Mouse (Mus musculus): ENCODE measurements around the gene Tubb2b. TPM values are rescaled to one million over a fixed set of nuclear protein-coding genes. Genes with fewer than 3 reads are reported as not detected.
A peak's percentile ranks its signal among the peaks of the same experiment; 100 is the strongest.

Tubb2b gene
- total RNA-seq, 2 experiments from 2014 or later, result 153 to 177 TPM

DNA sequence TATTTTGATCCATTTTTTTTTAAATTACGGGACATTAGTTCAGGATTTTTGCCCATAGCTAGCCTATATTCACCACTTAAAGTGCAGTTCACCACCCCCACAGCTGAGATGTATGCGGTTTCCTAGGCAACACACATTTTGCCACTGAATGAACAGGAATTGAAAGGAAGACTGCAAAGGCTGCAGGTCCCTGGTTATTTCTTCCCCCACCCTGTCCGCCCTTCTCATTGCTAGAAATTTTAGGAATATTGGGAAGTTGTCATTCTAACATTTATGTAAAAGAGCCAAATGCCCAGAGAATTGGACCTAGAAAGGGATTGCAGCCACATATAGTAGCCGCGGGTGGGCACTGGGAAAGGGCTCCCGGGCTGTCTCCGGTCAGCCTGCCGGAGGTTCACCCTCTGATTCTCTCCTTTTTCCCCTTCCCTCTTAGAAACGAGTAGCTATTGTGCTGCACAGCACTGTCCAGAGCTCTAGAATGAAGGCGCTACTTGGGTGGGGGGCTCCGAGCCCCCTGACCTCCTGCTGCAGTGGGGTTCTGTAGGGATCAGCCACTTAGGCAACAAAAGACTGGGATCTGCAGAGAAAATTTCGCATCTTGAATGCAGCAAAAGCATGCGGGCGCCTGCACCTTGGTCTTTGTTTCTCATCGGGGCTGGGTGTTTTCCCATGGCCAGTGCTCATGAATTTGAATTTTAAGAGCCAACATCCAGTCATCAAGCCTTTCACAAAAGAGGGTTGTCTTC is 3.2 kb upstream of the Tubb2b start:
- DNase-seq (ENCODE audit: extremely low spot score in 1 of 2, low spot score in 2 of 2), result no peak
- H3K4me3 ChIP-seq, result peak overlapping the region; percentile 26
- no peak for TF ChIP-seq CTCF (IDR thresholded peaks at IDR 0.05)
- intact Hi-C loops (cut with DNase I), result loop anchor here (1.0 to 2.0 kb wide), 2 partner anchors 15 to 37 kb away; no protein-coding TSS in a partner anchor
- peak overlapping the region; percentile 66 for H3K27ac ChIP-seq

DNA sequence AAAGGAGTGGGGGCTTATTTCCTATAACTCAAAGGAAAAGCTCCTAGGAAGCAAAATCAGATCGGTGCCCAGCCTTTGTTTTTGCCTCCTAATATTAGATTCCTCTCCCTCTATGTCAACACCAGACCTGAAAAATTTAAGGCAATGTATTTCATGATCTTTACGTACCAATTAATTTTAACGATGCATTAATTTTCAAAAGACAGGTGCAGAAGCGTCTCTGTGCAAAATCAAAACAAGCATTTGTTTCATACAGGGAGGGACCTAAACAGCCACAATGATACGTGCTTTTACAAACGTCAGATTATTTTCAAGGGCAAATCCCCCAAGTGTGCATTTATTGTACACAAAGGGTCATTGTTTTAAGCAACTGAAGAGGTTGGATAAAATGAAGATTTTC is 2.6 kb upstream of the Tubb2b start:
- no peak overlapping the region for H3K4me3 ChIP-seq
- no peak for TF ChIP-seq CTCF (IDR thresholded peaks at IDR 0.05)
- H3K27ac ChIP-seq, result peak overlapping the region; percentile 36; the same call in 1 of the 2 replicates
- DNase-seq (ENCODE audit: extremely low spot score in 1 of 2, low spot score in 2 of 2), result no peak
- intact Hi-C loops (cut with DNase I), result loop anchor here (1.0 kb wide), 1 partner anchor 37 kb away; no protein-coding TSS in a partner anchor

GRCm38 (mm10) chr13:34132299-34132698 is 2.0 kb upstream of the Tubb2b start:
- Histone ChIP-seq H3K27ac (peak overlapping the region; percentile 13; the same call in 1 of the 2 replicates), H3K4me3 (no peak overlapping the region)
- TF ChIP-seq CTCF (IDR thresholded peaks at IDR 0.05), result no peak
- no peak for DNase-seq (ENCODE audit: extremely low spot score in 1 of 2, low spot score in 2 of 2)
- intact Hi-C loops (cut with DNase I), result no loop called here

- intact Hi-C loops (cut with DNase I), result loop anchor here (2.0 kb wide), 1 partner anchor 53 kb away; the partner anchor contains the start of gene Tubb2a
- TF ChIP-seq CTCF (IDR thresholded peaks at IDR 0.05), result no peak; the same call in 1 of the 2 replicates
- Histone ChIP-seq H3K27ac (peak overlapping the region; percentile 63; the same call in 1 of the 2 replicates), H3K4me3 (peak overlapping the region; percentile 60; the same call in 1 of the 2 replicates)
- peak in 1 of 2 experiments; percentile 42 for DNase-seq (ENCODE audit: extremely low spot score in 1 of 2, low spot score in 2 of 2)
Measured at GRCm38 (mm10) chr13:34131708-34132060, 1.4 kb upstream of the Tubb2b start.

- peak in 1 of 2 experiments; percentile 59 for DNase-seq (ENCODE audit: extremely low spot score in 1 of 2, low spot score in 2 of 2)
- H3K27ac ChIP-seq, result peak overlapping the region; percentile 63
- no peak for TF ChIP-seq CTCF (IDR thresholded peaks at IDR 0.05)
- H3K4me3 ChIP-seq, result peak overlapping the region; percentile 60
- intact Hi-C loops (cut with DNase I), result loop anchor here (2.0 kb wide), 1 partner anchor 52 kb away; the partner anchor contains the start of gene Tubb2a
Measured at GRCm38 (mm10) chr13:34131011-34131707, 893 bp upstream of the Tubb2b start.

GRCm38 (mm10) chr13:34129485-34130225 is 611 bp downstream of the Tubb2b start:
- H3K27ac ChIP-seq, result peak overlapping the region; percentile 70

GRCm38 (mm10) chr13:34128276-34129114 is 1.8 kb downstream of the Tubb2b start:
- intact Hi-C loops (cut with DNase I), result no loop called here
- TF ChIP-seq CTCF (IDR thresholded peaks at IDR 0.05), result no peak
- peak overlapping the region; percentile 29 for H3K4me3 ChIP-seq
- H3K27ac ChIP-seq, result peak overlapping the region; percentile 32; the same call in 1 of the 2 replicates
- no peak for DNase-seq (ENCODE audit: extremely low spot score in 1 of 2, low spot score in 2 of 2)

More at GRCm38 (mm10) chr13:34129485-34130225, 611 bp downstream of the Tubb2b start:
- TF ChIP-seq CTCF (IDR thresholded peaks at IDR 0.05), result no peak; the same call in 1 of the 2 replicates
- intact Hi-C loops (cut with DNase I), result loop anchor here (2.0 kb wide), 1 partner anchor 51 kb away; the partner anchor contains the start of gene Tubb2a
- peak overlapping the region; percentile 60 for H3K4me3 ChIP-seq
- DNase-seq (ENCODE audit: extremely low spot score in 1 of 2, low spot score in 2 of 2), result peak in 1 of 2 experiments; percentile 73

DNA sequence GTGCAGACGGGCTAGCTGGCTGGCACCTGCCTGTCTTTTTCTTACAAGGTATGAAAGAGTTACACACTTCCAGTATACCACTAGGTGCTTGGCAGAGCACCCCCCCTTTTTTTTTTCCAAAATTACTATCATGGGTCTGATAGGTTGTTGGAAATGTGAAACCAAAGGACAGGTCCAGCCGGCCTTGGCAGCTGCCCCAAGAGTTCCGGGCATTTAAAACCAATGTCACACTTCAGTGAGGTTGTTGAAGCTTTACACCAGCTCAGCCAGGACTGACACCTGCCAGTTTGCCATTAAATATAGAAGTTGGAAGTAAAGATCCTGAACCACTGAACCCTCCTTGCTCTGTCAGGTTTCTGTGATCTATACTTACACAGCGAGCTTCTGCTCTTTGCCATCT is 4.6 kb downstream of the Tubb2b start:
- intact Hi-C loops (cut with DNase I), result no loop called here
- DNase-seq (ENCODE audit: extremely low spot score in 1 of 2, low spot score in 2 of 2), result no peak
- TF ChIP-seq CTCF (IDR thresholded peaks at IDR 0.05), result no peak
- H3K4me3 ChIP-seq, result peak overlapping the region; percentile 1; the same call in 1 of the 2 replicates
- no peak overlapping the region for H3K27ac ChIP-seq

- H3K4me3 ChIP-seq, result no peak overlapping the region
- TF ChIP-seq CTCF (IDR thresholded peaks at IDR 0.05), result no peak
- no peak overlapping the region for H3K27ac ChIP-seq
- intact Hi-C loops (cut with DNase I), result no loop called here
- DNase-seq (ENCODE audit: extremely low spot score in 1 of 2, low spot score in 2 of 2), result no peak
Measured at GRCm38 (mm10) chr13:34120536-34120935, 9.7 kb downstream of the Tubb2b start.

DNA sequence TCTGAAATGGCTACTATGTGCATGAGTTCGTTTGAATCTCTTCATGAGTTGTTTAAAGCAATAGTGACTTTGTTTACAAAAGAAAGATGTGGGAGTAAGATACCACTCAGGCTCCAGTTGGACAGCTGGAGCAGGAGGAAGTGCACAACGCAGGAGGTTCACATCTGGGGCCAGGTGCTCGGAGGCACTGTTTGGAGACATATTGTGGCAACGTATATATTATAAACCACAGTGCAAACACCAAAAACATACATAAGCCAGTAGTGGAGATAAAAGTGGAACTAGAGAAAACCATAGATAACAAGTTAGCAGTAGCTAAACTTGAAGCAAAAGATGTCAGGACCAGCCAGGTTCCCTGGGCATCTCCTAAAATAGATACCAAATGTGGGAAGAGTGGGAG is 10.9 kb downstream of the Tubb2b start:
- no peak for DNase-seq (ENCODE audit: extremely low spot score in 1 of 2, low spot score in 2 of 2)
- H3K27ac ChIP-seq, result no peak overlapping the region
- intact Hi-C loops (cut with DNase I), result no loop called here
- no peak for TF ChIP-seq CTCF (IDR thresholded peaks at IDR 0.05)
- no peak overlapping the region for H3K4me3 ChIP-seq

Data from left cerebral cortex, adult 2 months (tissue).